Mouse (Mus musculus) spleen, embryonic (tissue): Measurements from ENCODE around the gene Afap1.

ENCODE experiments used
- CTCF ChIA-PET: fragments of 350-600 bp; sonication (Branson Sonifier 250); formaldehyde crosslinking; loops from one replicate; lab custom pipeline; 2022; lab: Charles Lee

Gene Afap1

GRCm38 (mm10) chr5:36033531-36034426, 140.7 kb downstream of the Afap1 start:
- CTCF ChIA-PET: interaction anchor here (0.6 kb wide), 1 partner anchor 279 kb away, joined by 3 read pairs; no protein-coding TSS in a partner anchor

- CTCF ChIA-PET: no interaction called here
These were observed 146.5 kb downstream of the Afap1 start for GRCm38 (mm10) chr5:36039596-36039995.

- CTCF ChIA-PET: no interaction called here
These were observed 147.5 kb downstream of the Afap1 start for GRCm38 (mm10) chr5:36040398-36041235.

- CTCF ChIA-PET: no interaction called here
These were observed 148.1 kb downstream of the Afap1 start for GRCm38 (mm10) chr5:36041236-36041562.

- CTCF ChIA-PET: no interaction called here
These were observed 148.6 kb downstream of the Afap1 start for GRCm38 (mm10) chr5:36041756-36042155.

- CTCF ChIA-PET: no interaction called here
These were observed 150.0 kb downstream of the Afap1 start for GRCm38 (mm10) chr5:36043154-36043553.
